Mouse (Mus musculus) spleen, adult 18-20 months (tissue): ENCODE measurements around the gene Tyr.
"Not testable (repeated sequence)": the region's sequence is repeated elsewhere in the genome, so short reads cannot be mapped to it uniquely, and the experiment has no call there.

Experiments
- DNase-seq, 2 experiments: peaks; one replicate each; pipeline ENCODE4 v3.0.0; 2022; ENCODE audit warnings: mixed read lengths in 2 of 2

The Tyr gene

DNA sequence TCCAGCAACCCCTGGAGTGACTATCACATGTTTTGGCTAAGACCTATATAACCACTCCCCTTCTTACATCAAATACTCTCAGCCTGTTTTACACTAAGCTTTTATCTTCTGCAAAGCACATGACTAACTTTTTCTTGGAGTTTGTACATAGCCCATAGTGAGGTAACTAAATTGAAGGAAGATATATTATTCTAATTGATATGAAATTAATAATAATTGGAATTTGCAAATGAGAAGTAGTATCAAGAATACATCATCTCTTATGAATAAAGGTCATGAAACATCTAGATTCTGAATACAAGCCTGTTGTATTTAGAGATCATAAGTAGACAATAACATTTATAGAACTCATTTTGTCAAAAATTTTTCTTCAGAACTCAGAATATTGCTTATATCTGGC, at the start of gene Tyr:
Tyr (minus strand) TSS at position 101 of the 400 bp plus-strand sequence.
- no peak for DNase-seq

GRCm38 (mm10) chr7:87539031-87539430, 45.7 kb upstream of the Tyr start:
- DNase-seq: no peak

- DNase-seq: no peak
Measured at GRCm38 (mm10) chr7:87494124-87494682, 891 bp upstream of the Tyr start.

GRCm38 (mm10) chr7:87488024-87488423, 5.3 kb downstream of the Tyr start:
- DNase-seq: no peak

GRCm38 (mm10) chr7:87413271-87413670, 80.0 kb downstream of the Tyr start:
- DNase-seq: no peak

DNA sequence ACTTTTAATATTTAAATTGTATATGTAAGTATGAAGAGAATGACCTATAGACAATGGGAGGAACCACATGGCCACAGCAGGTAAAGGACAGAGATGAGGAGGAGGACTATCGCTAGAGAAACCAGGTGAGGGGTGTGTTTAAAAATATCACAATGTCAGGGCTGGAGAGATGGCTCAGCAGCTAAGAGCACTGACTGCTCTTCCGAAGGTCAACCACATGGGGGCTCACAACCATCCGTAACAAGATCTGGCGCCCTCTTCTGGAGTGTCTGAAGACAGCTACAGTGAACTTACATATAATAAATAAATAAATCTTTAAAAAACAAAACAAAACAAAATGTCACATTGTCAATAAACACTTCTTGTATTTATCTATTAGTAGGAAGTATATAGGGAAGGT, 81.9 kb downstream of the Tyr start:
- DNase-seq: not testable (repeated sequence)

DNA sequence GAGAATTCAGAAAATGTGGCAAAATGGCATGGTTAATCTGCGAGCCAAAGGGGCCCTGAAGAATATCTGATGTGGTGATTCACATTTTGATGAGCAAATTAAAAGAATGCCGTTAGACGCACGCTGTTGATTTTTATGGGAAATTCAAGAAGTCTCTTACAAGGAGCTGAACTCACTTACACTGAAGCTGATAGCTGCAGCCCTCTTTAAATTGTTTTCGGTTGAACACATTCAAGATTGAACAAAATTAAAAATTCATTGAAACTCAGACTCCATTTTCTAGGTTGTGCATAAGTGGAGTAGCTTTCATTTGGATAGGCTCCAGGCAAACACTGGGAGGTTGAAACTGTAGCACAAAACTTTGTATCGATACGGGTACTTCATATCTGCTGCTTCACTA, 96.3 kb downstream of the Tyr start:
- DNase-seq: no peak

GRCm38 (mm10) chr7:87374935-87375334, 118.4 kb downstream of the Tyr start:
- no peak for DNase-seq
